Mouse (Mus musculus): ENCODE results near the gene 9430097D07Rik. TPM values are rescaled to one million over a fixed set of nuclear protein-coding genes. Genes with fewer than 3 reads are reported as not detected.
A peak's percentile ranks its signal among the peaks of the same experiment; 100 is the strongest.

9430097D07Rik gene
- polyA plus RNA-seq, 1 experiment from 2014 or later = 0.48 TPM

GRCm38 (mm10) chr2:32586871-32587351, 11.4 kb upstream of the 9430097D07Rik start, which contains the start of gene St6galnac4:
Gene St6galnac4, plus strand, starts transcription at chr2:32587095.
- H3K9me3 ChIP-seq (ENCODE audit: control insufficient read depth, low read length) = no peaks in the 10 kb centered on the region
- ATAC-seq (ENCODE audit: low FRiP score) (peak; percentile 86), DNase-seq (ENCODE audit: low spot score) (peak; percentile 89)
- H3K4me1 ChIP-seq (replicated peaks; ENCODE audit: control insufficient read depth, insufficient read depth, low read length) = peaks cover 27% of the 10 kb centered on the region
- H3K27me3 ChIP-seq (ENCODE audit: control insufficient read depth, insufficient read depth, low read length) = peaks cover 4% of the 10 kb centered on the region; the same call in 1 of the 2 replicates
- under 1% methylated on average over 38 of the region's 38 CpGs for WGBS
- no peak within 1 kb of the TSS; the same call in 1 of the 2 replicates for H3K27ac ChIP-seq
- H3K36me3 ChIP-seq (replicated peaks; ENCODE audit: control insufficient read depth, insufficient read depth) = no peaks in the 10 kb centered on the region
- peak within 1 kb of the TSS; percentile 51 for H3K4me2 ChIP-seq (replicated peaks)
- peak within 1 kb of the TSS; percentile 61 for H3K9ac ChIP-seq
- peak within 1 kb of the TSS; percentile 43 for H3K4me3 ChIP-seq (replicated peaks; ENCODE audit: low read length)

GRCm38 (mm10) chr2:32585149-32585714, 9.7 kb upstream of the 9430097D07Rik start:
- H3K36me3 ChIP-seq (replicated peaks; ENCODE audit: control insufficient read depth, insufficient read depth) = no peaks in the 10 kb centered on the region
- DNase-seq (ENCODE audit: low spot score) (no peak), ATAC-seq (ENCODE audit: low FRiP score) (no peak)
- no peak overlapping the region for H3K4me3 ChIP-seq (replicated peaks; ENCODE audit: low read length)
- no peak overlapping the region for H3K27ac ChIP-seq
- H3K4me1 ChIP-seq (replicated peaks; ENCODE audit: control insufficient read depth, insufficient read depth, low read length) = peaks cover 27% of the 10 kb centered on the region
- no peak overlapping the region for H3K4me2 ChIP-seq (replicated peaks)
- WGBS = 85% methylated on average over 7 of the region's 7 CpGs
- H3K9ac ChIP-seq = no peak overlapping the region
- peaks cover 4% of the 10 kb centered on the region; the same call in 1 of the 2 replicates for H3K27me3 ChIP-seq (ENCODE audit: control insufficient read depth, insufficient read depth, low read length)
- H3K9me3 ChIP-seq (ENCODE audit: control insufficient read depth, low read length) = no peaks in the 10 kb centered on the region

GRCm38 (mm10) chr2:32582830-32583799, 7.6 kb upstream of the 9430097D07Rik start:
- Histone ChIP-seq H3K4me3 (replicated peaks; ENCODE audit: low read length) (peak overlapping the region; percentile 21), H3K4me2 (replicated peaks) (peak overlapping the region; percentile 54), H3K36me3 (replicated peaks; ENCODE audit: control insufficient read depth, insufficient read depth) (no peaks in the 10 kb centered on the region), H3K9ac (peak overlapping the region; percentile 50), H3K4me1 (replicated peaks; ENCODE audit: control insufficient read depth, insufficient read depth, low read length) (peaks cover 13% of the 10 kb centered on the region), H3K27me3 (ENCODE audit: control insufficient read depth, insufficient read depth, low read length) (peaks cover 18% of the 10 kb centered on the region), H3K27ac (no peak overlapping the region), H3K9me3 (ENCODE audit: control insufficient read depth, low read length) (no peaks in the 10 kb centered on the region)
- ATAC-seq (ENCODE audit: low FRiP score) = peak; percentile 70
- DNase-seq (ENCODE audit: low spot score) = peak; percentile 88
- 14% methylated on average over 37 of the region's 37 CpGs for WGBS

GRCm38 (mm10) chr2:32581450-32582095, 6.1 kb upstream of the 9430097D07Rik start:
- peak overlapping the region; percentile 44 for H3K4me2 ChIP-seq (replicated peaks)
- ATAC-seq (ENCODE audit: low FRiP score) (peak; percentile 68), DNase-seq (ENCODE audit: low spot score) (peak; percentile 84)
- peaks cover 28% of the 10 kb centered on the region for H3K27me3 ChIP-seq (ENCODE audit: control insufficient read depth, insufficient read depth, low read length)
- H3K4me1 ChIP-seq (replicated peaks; ENCODE audit: control insufficient read depth, insufficient read depth, low read length) = peaks cover 4% of the 10 kb centered on the region; the same call in 1 of the 2 replicates
- H3K9ac ChIP-seq = 0 out of 2 replicates have a peak overlapping the region, but pooled peaks have one; percentile 41
- 33% methylated on average over 19 of the region's 19 CpGs for WGBS
- no peak overlapping the region for H3K27ac ChIP-seq
- no peaks in the 10 kb centered on the region for H3K9me3 ChIP-seq (ENCODE audit: control insufficient read depth, low read length)
- H3K36me3 ChIP-seq (replicated peaks; ENCODE audit: control insufficient read depth, insufficient read depth) = no peaks in the 10 kb centered on the region
- peak overlapping the region; percentile 25 for H3K4me3 ChIP-seq (replicated peaks; ENCODE audit: low read length)

- 37% methylated on average over 25 of the region's 30 CpGs for WGBS
- H3K4me2 ChIP-seq (replicated peaks) = no peak overlapping the region
- DNase-seq (ENCODE audit: low spot score) (no peak), ATAC-seq (ENCODE audit: low FRiP score) (no peak)
- no peak overlapping the region for H3K9ac ChIP-seq
- 0 out of 2 replicates have a peak, but pooled peaks cover 5% of the 10 kb centered on the region for H3K4me1 ChIP-seq (replicated peaks; ENCODE audit: control insufficient read depth, insufficient read depth, low read length)
- H3K27me3 ChIP-seq (ENCODE audit: control insufficient read depth, insufficient read depth, low read length) = peaks cover 28% of the 10 kb centered on the region
- no peak overlapping the region for H3K4me3 ChIP-seq (replicated peaks; ENCODE audit: low read length)
- 0 out of 2 replicates have a peak, but pooled peaks cover 2% of the 10 kb centered on the region for H3K36me3 ChIP-seq (replicated peaks; ENCODE audit: control insufficient read depth, insufficient read depth)
- H3K9me3 ChIP-seq (ENCODE audit: control insufficient read depth, low read length) = no peaks in the 10 kb centered on the region
- no peak overlapping the region for H3K27ac ChIP-seq
Observed at GRCm38 (mm10) chr2:32578146-32579046, 2.9 kb upstream of the 9430097D07Rik start.

GRCm38 (mm10) chr2:32576532-32576931, 1.0 kb upstream of the 9430097D07Rik start:
- ATAC-seq (ENCODE audit: low FRiP score) = no peak
- 0 out of 2 replicates have a peak, but pooled peaks cover 8% of the 10 kb centered on the region for H3K36me3 ChIP-seq (replicated peaks; ENCODE audit: control insufficient read depth, insufficient read depth)
- H3K4me2 ChIP-seq (replicated peaks) = peak overlapping the region; percentile 99
- H3K9ac ChIP-seq = 0 out of 2 replicates have a peak overlapping the region, but pooled peaks have one; percentile 70
- no peak for DNase-seq (ENCODE audit: low spot score)
- H3K27me3 ChIP-seq (ENCODE audit: control insufficient read depth, insufficient read depth, low read length) = peaks cover 24% of the 10 kb centered on the region
- H3K27ac ChIP-seq = no peak overlapping the region
- 89% methylated on average over 9 of the region's 9 CpGs for WGBS
- H3K4me1 ChIP-seq (replicated peaks; ENCODE audit: control insufficient read depth, insufficient read depth, low read length) = peaks cover 9% of the 10 kb centered on the region
- no peak overlapping the region for H3K4me3 ChIP-seq (replicated peaks; ENCODE audit: low read length)
- H3K9me3 ChIP-seq (ENCODE audit: control insufficient read depth, low read length) = no peaks in the 10 kb centered on the region

GRCm38 (mm10) chr2:32574901-32575585, 441 bp downstream of the 9430097D07Rik start:
- Histone ChIP-seq H3K27ac (peak overlapping the region; percentile 55; the same call in 1 of the 2 replicates), H3K9me3 (ENCODE audit: control insufficient read depth, low read length) (no peaks in the 10 kb centered on the region), H3K4me1 (replicated peaks; ENCODE audit: control insufficient read depth, insufficient read depth, low read length) (peaks cover 14% of the 10 kb centered on the region), H3K27me3 (ENCODE audit: control insufficient read depth, insufficient read depth, low read length) (peaks cover 24% of the 10 kb centered on the region), H3K4me2 (replicated peaks) (peak overlapping the region; percentile 99), H3K4me3 (replicated peaks; ENCODE audit: low read length) (peak overlapping the region; percentile 49), H3K36me3 (replicated peaks; ENCODE audit: control insufficient read depth, insufficient read depth) (0 out of 2 replicates have a peak, but pooled peaks cover 8% of the 10 kb centered on the region), H3K9ac (peak overlapping the region; percentile 70)
- DNase-seq (ENCODE audit: low spot score) (peak; percentile 79), ATAC-seq (ENCODE audit: low FRiP score) (no peak)
- WGBS = 1% methylated on average over 26 of the region's 26 CpGs

All from hindbrain, embryonic 14.5 days (tissue).